Mouse (Mus musculus) adrenal gland, adult 18-20 months (tissue): ENCODE results near the gene Frem2. TPM values are rescaled to one million over a fixed set of nuclear protein-coding genes. Genes with fewer than 3 reads are reported as not detected.

Experiments
- DNase-seq, 2 experiments: peaks; one replicate each; pipeline ENCODE4 v3.0.0; 2021 to 2022; ENCODE audit warnings: low spot score in 2 of 2
- total RNA-seq, 2 experiments: library from RNA; stranded (reverse); gene quantifications; 1 replicate in 1 of 2; 2 replicates in 1 of 2; pipeline ENCODE4 v1.2.3; 2021

Gene Frem2
- total RNA-seq, 2 experiments from 2014 or later = 0.13 TPM

DNA sequence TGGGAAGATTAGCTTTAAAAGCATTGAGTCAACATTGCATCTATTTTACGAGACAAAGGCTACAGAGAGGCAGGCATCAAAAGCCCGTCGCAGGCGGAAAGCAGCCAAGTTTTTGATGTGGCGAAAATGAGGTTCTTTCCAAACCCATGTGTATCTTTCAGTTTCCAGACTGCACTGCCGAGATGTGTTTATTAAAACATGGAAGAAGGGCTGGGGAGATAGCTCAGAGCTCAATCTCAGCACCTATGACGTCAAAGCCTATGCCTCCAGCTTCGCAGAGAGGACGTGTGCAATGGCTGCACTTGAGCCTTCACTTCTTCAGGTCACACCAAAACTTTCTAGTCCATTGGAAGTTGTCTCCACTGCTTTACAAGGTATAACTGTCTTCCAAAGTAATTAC, 98.9 kb downstream of the Frem2 start:
- DNase-seq = no peak

DNA sequence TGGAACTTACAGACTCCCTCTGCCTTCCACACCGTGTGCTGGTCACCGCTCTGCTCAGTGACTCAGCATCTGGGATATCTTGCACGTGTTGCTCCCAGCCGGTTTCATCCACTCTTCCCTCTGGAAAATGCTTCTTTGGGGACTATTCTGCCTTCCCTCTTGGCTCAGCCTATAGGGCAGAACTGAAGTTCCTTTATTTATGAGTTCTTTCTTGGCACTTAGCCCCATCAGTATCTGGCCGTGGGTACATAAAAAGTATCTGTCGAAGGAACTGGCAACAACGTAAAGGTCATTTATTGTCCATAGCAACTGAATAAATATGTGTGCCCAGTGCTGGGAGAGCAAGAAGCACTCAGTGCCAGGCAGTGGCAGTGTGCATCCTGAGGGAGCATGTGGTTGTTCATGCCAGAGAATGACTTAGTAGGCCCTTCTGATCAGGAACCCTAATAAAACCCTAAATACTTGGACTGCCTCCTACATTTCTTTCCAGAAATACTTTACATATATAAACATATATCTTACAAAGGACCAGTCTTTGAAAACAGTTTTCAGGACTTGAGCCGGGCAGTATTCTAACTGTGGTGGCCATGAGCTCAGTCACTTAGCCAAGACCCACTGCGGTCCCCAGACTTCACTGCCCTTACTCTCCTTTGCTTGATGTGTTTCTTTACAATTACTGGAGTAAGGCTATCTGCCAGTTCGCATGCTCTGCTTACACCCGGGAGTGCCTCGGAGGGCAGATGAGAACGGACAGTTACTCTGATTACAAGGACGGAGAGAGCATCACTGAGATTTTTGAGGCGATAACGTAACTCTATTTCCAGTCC, 99.6 kb downstream of the Frem2 start:
- no peak for DNase-seq

- no peak for DNase-seq
Observed at GRCm38 (mm10) chr3:53555031-53555952, 101.9 kb downstream of the Frem2 start.

GRCm38 (mm10) chr3:53552691-53553090, 104.5 kb downstream of the Frem2 start:
- DNase-seq = no peak

GRCm38 (mm10) chr3:53532091-53532490, 125.1 kb downstream of the Frem2 start:
- no peak for DNase-seq

DNA sequence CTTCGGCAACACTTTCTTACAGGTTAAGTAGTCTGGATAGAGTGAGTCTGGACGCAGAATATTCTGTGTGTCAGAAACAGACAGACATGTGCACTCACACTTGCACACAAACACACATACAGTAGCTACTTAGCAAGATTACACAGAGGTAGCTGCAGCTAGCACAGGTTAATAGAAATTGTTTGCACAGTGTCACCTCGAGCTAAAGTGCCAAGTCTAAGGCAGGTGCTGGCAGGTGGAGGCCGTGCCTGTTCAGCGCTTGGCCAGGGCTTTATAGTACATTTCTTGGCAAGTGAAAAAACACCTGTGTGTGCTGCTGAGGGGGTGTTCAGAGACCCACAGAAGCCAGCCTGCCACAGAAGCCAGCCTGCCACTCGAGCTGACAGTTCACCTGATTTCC, 126.8 kb downstream of the Frem2 start:
- DNase-seq = no peak

DNA sequence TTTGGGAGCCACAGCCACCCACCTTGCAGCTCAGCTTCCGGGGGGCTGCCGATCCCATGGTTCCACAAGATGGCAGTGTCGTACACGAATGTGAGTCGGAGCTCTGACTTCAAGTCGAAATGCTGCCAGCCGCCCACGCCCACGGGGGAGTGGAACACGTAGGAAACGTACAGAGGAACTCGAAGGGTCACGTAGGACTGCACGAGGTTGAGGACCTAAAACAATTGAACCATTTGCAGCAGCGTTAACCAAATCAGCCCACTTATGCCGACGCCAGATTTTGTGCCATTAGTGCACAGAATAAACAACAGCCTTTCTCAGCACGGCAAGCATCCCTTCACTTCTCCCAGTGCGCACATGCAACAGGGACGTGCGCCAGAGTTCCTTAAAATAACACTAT, 131.4 kb downstream of the Frem2 start:
- peak; percentile 36 to 48 for DNase-seq

GRCm38 (mm10) chr3:53522794-53523193, 134.4 kb downstream of the Frem2 start:
- no peak for DNase-seq

- DNase-seq = no peak
Observed at GRCm38 (mm10) chr3:53514221-53515065, 142.7 kb downstream of the Frem2 start.

DNA sequence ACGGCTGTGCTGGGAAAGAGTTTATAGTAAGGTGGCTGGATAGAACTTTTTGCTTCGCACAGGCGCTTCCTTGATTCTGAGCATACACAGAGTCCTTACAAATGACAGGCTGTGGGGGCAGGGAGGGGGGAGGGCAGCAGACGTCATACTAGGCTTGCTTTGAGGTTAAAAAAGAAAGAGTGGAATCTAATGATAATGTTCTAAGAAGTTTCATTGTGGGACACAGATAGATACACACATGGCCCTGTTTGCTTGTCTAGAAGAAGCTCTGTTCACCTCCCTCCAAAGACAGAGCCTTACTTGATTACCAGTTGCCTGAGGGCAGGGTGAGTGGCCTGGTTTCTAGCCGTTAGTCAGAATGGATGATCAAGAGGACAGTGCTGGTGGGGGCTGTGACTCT, 144.1 kb downstream of the Frem2 start:
- DNase-seq = no peak

- no peak for DNase-seq
Observed at GRCm38 (mm10) chr3:53502428-53502827, 154.7 kb downstream of the Frem2 start.

DNA sequence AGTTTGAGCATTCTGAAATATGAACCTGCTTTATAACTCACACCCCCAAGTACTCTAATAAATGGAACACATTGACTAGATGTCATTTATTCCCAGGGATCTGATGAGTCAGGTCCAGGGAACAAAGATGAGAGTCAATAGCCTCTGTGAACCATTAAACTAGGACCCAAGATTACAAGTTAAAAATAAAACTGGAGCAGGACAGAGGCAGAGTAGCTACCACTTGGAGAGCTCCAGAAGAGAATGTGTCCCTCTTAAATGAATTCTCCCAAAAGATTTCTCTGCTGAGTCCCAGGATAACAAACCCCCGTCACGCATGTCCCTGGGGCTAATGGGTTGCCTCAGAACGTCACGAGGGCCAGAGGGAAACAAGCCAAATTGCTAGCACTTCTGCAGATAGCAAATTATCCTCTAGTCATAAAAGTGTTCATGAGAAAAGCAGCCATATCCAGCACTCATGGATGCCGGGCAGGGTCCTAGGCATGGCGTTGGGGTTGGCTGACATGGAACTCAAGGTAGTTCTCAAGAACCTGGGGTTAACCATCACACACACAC, 158.7 kb downstream of the Frem2 start:
- DNase-seq = no peak

- no peak for DNase-seq
Observed at GRCm38 (mm10) chr3:53488353-53488752, 168.8 kb downstream of the Frem2 start, which contains the start of gene Stoml3. Gene Stoml3 (plus strand): TSS chr3:53488653.

DNA sequence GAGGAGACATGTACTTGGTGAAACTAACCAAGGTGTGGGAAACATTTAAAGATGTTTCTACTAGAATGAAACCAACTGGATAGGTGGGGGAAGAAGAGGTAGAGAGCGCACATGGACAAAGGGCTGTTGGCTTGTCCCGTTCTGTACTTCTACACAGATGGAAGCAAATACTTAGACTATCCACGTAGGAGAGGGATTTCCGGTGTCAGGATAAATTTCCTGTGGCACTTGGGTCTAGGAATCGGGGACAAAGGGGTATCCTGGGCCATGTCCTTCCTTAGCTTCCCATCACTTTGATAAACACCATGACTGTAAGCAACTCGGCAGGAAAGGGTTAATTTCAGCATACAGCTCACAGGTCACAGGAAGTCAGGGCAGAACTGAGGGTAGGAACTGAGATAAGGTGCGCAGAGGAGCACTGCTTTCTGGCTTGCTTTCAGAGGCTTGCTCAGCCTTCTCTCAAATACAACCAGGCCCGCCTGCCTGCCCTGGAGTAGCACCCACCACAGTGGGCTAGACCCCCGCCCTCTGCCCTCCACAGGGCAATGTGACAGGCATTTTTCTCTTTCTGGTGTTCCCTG, 170.1 kb downstream of the Frem2 start:
- no peak for DNase-seq

DNA sequence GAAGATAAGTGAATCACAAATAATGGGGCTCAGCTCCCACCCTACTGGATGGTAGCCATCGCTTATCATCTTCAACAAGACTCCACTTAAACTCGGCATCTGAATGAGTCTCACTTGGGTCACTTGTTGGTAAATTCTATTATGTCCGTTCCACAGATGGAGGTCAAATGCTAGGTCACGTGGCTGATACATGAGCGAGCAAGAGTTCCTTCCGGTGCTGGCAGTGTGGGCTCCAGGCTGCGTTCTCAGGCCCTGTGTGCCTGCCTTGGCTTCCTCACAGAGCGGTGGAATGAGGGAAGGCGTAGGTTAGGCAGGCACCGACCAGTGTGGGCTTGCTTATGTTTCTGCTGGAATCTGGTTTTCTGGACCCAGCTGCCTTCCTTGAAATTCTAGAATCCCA, 170.6 kb downstream of the Frem2 start:
- no peak for DNase-seq

GRCm38 (mm10) chr3:53483414-53484059, 173.6 kb downstream of the Frem2 start:
- no peak for DNase-seq

DNA sequence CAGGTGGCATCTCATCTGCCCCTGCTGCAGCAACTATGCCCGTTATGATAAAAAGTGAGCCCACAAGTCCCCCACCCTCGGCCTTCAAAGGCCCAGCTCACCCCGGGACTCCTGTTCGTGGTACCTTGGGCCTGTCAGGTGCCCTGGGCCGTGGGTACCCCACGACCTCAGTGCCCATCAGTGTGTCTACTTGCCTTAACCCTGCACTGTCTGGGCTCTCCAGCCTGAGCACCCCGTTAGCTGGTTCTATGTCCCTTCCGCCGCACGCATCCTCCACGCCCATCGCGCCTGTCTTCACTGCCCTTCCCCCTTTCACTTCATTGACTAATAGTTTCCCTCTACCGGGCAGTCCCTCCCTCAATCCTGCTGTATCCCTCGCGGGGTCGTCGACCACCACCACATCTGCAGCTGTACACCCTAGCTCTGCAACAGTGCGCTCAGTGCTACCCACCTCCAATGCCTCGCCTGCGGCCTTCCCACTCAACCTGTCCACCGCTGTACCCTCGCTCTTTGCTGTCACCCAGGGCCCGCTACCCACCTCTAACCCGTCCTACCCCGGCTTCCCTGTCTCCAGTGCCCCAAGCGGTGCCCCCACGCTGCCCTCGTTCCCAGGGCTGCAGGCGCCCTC, 178.6 kb downstream of the Frem2 start:
- DNase-seq = no peak

GRCm38 (mm10) chr3:53477468-53477867, 179.7 kb downstream of the Frem2 start:
- no peak for DNase-seq

DNA sequence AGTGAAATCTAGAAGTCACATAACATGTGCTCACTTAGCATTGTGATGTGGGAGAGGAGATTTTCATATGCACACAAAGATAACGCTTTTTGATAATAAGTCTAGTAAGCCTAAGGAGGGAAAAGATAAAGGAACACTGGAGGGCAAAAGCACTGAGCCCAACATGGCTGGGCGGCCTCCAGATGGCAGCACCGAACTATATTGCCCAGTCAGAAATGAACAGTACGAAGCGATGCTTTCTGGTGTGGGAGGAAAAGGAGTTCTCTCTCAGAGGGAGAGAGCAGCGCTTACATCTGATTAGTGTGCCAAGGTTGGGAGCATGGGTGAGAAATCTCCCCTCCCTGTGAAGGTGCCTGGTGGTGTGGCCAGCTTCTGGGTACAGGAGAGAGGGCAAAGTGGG, 181.3 kb downstream of the Frem2 start:
- no peak for DNase-seq
